In the genomic region with DNA sequence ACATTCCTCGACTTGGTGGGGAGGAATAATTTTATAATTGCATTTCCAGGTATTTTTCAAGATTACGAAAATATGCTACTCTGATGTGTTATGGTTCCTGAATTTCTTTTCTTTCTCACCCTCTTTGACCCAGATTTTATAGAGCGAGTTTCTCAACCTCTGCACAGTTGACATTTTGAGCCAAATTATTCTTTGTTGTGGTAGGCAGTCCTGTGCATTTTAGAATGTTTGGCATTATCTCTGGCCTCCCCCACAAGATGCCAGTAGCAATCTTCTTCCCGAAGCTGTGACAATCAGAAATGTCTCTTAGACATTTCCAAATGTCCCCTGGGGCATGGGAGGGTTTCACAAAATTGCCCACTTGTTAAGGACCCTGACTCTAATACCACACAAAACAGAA, we compare ENCODE assay signal across 11 mouse cellular contexts. TPM values are rescaled to one million over a fixed set of nuclear protein-coding genes. Genes with fewer than 3 reads are reported as not detected.
DNase-seq lines count a peak whose midpoint lies in the region; ATAC-seq and TF ChIP-seq lines count a peak whose summit lies in the region.
"Had no signal": no experiment of that assay in that cellular context is flagged by ENCODE, and none has a peak within 500 bp of the region (broad histone marks: within the 10 kb centered on the region; RNA-seq: fewer than 3 reads in every experiment).

No protein-coding gene starts in this region.

- DNase-seq in gastrocnemius, adult 2 months = no peak
- DNase-seq in gastrocnemius, postnatal 4 days (ENCODE audit: low spot score in 2 of 2) = no peak
- no peak for DNase-seq in neural tube, embryonic 11.5 days (ENCODE audit: low spot score)
- DNase-seq in neural tube, embryonic 10.5 days (ENCODE audit: extremely low spot score, low spot score) = no peak
- DNase-seq in liver, postnatal 0 days = no peak
- no peak for DNase-seq in cerebellum, postnatal 4 days (ENCODE audit: low spot score in 2 of 2)
- DNase-seq in spleen, adult 12 weeks (ENCODE audit: low spot score) = no peak
- DNase-seq in thymus, adult 2 months = no peak
- DNase-seq: cerebellum, adult 8-10 months; heart, adult 11 months had no signal

- peak overlapping the region; percentile 25; the same call in 1 of the 2 replicates for H3K4me2 ChIP-seq in neural tube, embryonic 11.5 days (ENCODE audit: low read depth)
- peak overlapping the region; percentile 98 for H3K4me2 ChIP-seq in liver, postnatal 0 days (ENCODE audit: low read depth, low read length)

- no peaks in the 10 kb centered on the region for H3K36me3 ChIP-seq in neural tube, embryonic 11.5 days (ENCODE audit: control insufficient read depth, insufficient read depth, low read length)
- peaks cover 12% of the 10 kb centered on the region for H3K36me3 ChIP-seq in liver, postnatal 0 days (replicated peaks; ENCODE audit: insufficient read depth, low read length)
- H3K36me3 ChIP-seq in thymus, adult 2 months (ENCODE audit: control insufficient read depth, insufficient read depth, low read length) = peaks cover 12% of the 10 kb centered on the region

- H3K27me3 ChIP-seq in neural tube, embryonic 11.5 days (ENCODE audit: control insufficient read depth, insufficient read depth, low read length) = no peaks in the 10 kb centered on the region
- H3K27me3 ChIP-seq in liver, postnatal 0 days (ENCODE audit: insufficient read depth, low read length) = no peaks in the 10 kb centered on the region
- no peaks in the 10 kb centered on the region for H3K27me3 ChIP-seq in thymus, adult 2 months (ENCODE audit: control insufficient read depth, insufficient read depth, low read length)

- TF ChIP-seq EP300 in liver, postnatal 0 days (IDR thresholded peaks at IDR 0.05; ENCODE audit: low read depth) = no peak

- peak overlapping the region; percentile 100; the same call in 1 of the 2 replicates for H3K27ac ChIP-seq in gastrocnemius, adult 2 months
- H3K27ac ChIP-seq in neural tube, embryonic 11.5 days (ENCODE audit: low read depth, low read length) = no peak overlapping the region
- H3K27ac ChIP-seq in liver, postnatal 0 days (ENCODE audit: low read depth) = 0 out of 2 replicates have a peak overlapping the region, but pooled peaks have one; percentile 25
- no peak overlapping the region for H3K27ac ChIP-seq in thymus, adult 2 months (ENCODE audit: control insufficient read depth, insufficient read depth, low read length)
- H3K27ac ChIP-seq: layer of hippocampus, adult 2 months had no signal

- H3K4me3 ChIP-seq in gastrocnemius, adult 2 months = peak overlapping the region; percentile 88
- no peak overlapping the region for H3K4me3 ChIP-seq in neural tube, embryonic 11.5 days (ENCODE audit: low read depth, low read length)
- H3K4me3 ChIP-seq in liver, postnatal 0 days (ENCODE audit: low read depth, low read length) = peak overlapping the region; percentile 98
- H3K4me3 ChIP-seq in thymus, adult 2 months (ENCODE audit: control insufficient read depth, insufficient read depth, low read length) = no peak overlapping the region

- H3K9ac ChIP-seq in neural tube, embryonic 11.5 days (ENCODE audit: low read length) = no peak overlapping the region
- 0 out of 2 replicates have a peak overlapping the region, but pooled peaks have one; percentile 19 for H3K9ac ChIP-seq in liver, postnatal 0 days (replicated peaks)

- TF ChIP-seq CTCF in gastrocnemius, adult 2 months (IDR thresholded peaks at IDR 0.05) = no peak
- TF ChIP-seq CTCF in liver, postnatal 0 days (IDR thresholded peaks at IDR 0.05; ENCODE audit: low read depth) = no peak
- no peak for TF ChIP-seq CTCF in thymus, adult 2 months (IDR thresholded peaks at IDR 0.05; ENCODE audit: borderline replicate concordance, control insufficient read depth, extremely low read depth, insufficient read depth, low read length, poor library complexity)

- WGBS in neural tube, embryonic 11.5 days = 82% methylated on average over 4 of the region's 4 CpGs
- 71% methylated on average over 4 of the region's 4 CpGs for whole genome bisulfite sequencing in liver, postnatal 0 days (ENCODE audit: insufficient replicate concordance)
- 47% methylated on average over 4 of the region's 4 CpGs for WGBS in thymus, adult 2 months

- no peak for TF ChIP-seq POLR2A in thymus, adult 2 months (IDR thresholded peaks at IDR 0.05; ENCODE audit: control insufficient read depth, extremely low read depth, insufficient read depth, low read length, poor library complexity)

- ATAC-seq in neural tube, embryonic 11.5 days (ENCODE audit: insufficient read depth, low FRiP score, low TSS enrichment) = no peak
- no peak for ATAC-seq in liver, postnatal 0 days

- H3K4me1 ChIP-seq in neural tube, embryonic 11.5 days (ENCODE audit: control insufficient read depth, insufficient read depth, low read length) = peaks cover 12% of the 10 kb centered on the region; the same call in 1 of the 2 replicates
- H3K4me1 ChIP-seq in liver, postnatal 0 days (ENCODE audit: insufficient read depth) = peaks cover 21% of the 10 kb centered on the region
- H3K4me1 ChIP-seq in thymus, adult 2 months (replicated peaks; ENCODE audit: control insufficient read depth, insufficient read depth, low read length) = peaks cover 13% of the 10 kb centered on the region

- intact Hi-C loops in gastrocnemius, adult 2 months (cut with DNase I) = loop anchor here (10.0 kb wide), 1 partner anchor 279 kb away; no protein-coding TSS in a partner anchor

- H3K9me3 ChIP-seq in neural tube, embryonic 11.5 days (ENCODE audit: control insufficient read depth, low read length) = no peaks in the 10 kb centered on the region
- H3K9me3 ChIP-seq in liver, postnatal 0 days (ENCODE audit: low read length) = no peaks in the 10 kb centered on the region

RNA-seq across cellular contexts. Expression of a gene that starts 3.5 kb away (rescaled TPM):
- total RNA-seq in gastrocnemius, adult 2 months (2021) = 10 to 100 TPM; 36.1 to 41.8 TPM
- 10 to 100 TPM; 51.1 to 53.0 TPM for total RNA-seq in gastrocnemius, postnatal 4 days (2021)
- polyA plus RNA-seq in neural tube, embryonic 11.5 days (2014; fragmentation: Nextera tagmentation; extraction: Ambion mirVana) = 17.8 and 20.7 TPM in 2 replicates
- polyA plus RNA-seq in liver, postnatal 0 days (2015; fragmentation: Nextera tagmentation; extraction: Ambion mirVana) = 10.9 and 14.1 TPM in 2 replicates
- polyA plus RNA-seq in thymus, adult 2 months (2012; rRNA removed) = 65.2 and 82.5 TPM in 2 replicates

RNA-seq across cellular contexts. Expression of a gene that starts 25.3 kb away (rescaled TPM):
- total RNA-seq in gastrocnemius, adult 2 months (2021) = 1 to 10 TPM; 4.0 to 4.1 TPM
- total RNA-seq in gastrocnemius, postnatal 4 days (2021) = 1 to 10 TPM; 4.9 to 7.7 TPM
- polyA plus RNA-seq in neural tube, embryonic 11.5 days (2014; fragmentation: Nextera tagmentation; extraction: Ambion mirVana) = 27.4 and 31.0 TPM in 2 replicates
- polyA plus RNA-seq in liver, postnatal 0 days (2015; fragmentation: Nextera tagmentation; extraction: Ambion mirVana) = 4.6 and 4.8 TPM in 2 replicates
- 14.7 and 15.6 TPM in 2 replicates for polyA plus RNA-seq in thymus, adult 2 months (2012; rRNA removed)

RNA-seq across cellular contexts. Expression of a gene that starts 57.8 kb away (rescaled TPM):
- 1 to 10 TPM; 1.0 to 5.0 TPM for total RNA-seq in gastrocnemius, adult 2 months (2021)
- 1 to 10 TPM; 7.0 to 7.6 TPM for total RNA-seq in gastrocnemius, postnatal 4 days (2021)
- polyA plus RNA-seq in neural tube, embryonic 11.5 days (2014; fragmentation: Nextera tagmentation; extraction: Ambion mirVana) = 2.8 and 3.2 TPM in 2 replicates
- polyA plus RNA-seq in liver, postnatal 0 days (2015; fragmentation: Nextera tagmentation; extraction: Ambion mirVana) = 2.4 and 2.5 TPM in 2 replicates
- 1.1 and 1.6 TPM in 2 replicates for polyA plus RNA-seq in thymus, adult 2 months (2012; rRNA removed)

Comparison
In these comparisons a context has a peak if more than half of its experiments do, and no peak if none do; other contexts are left out.
1. H3K27ac ChIP-seq: peak in gastrocnemius, adult 2 months (single experiment) and liver, postnatal 0 days (single experiment); none in neural tube, embryonic 11.5 days (single experiment) and thymus, adult 2 months (single experiment).
2. H3K4me3 ChIP-seq: peak in gastrocnemius, adult 2 months (single experiment) and liver, postnatal 0 days (single experiment); none in neural tube, embryonic 11.5 days (single experiment) and thymus, adult 2 months (single experiment).